ENCODE assay signal across 11 mouse cellular contexts in genomic region chr12:109899420-109899819, GRCm38 (mm10).
"Had no signal": no experiment of that assay in that cellular context is flagged by ENCODE, and none has a peak within 500 bp of the region (broad histone marks: within the 10 kb centered on the region; RNA-seq: fewer than 3 reads in every experiment).

No protein-coding gene starts in this region.

- H3K4me3 ChIP-seq: kidney, embryonic 15.5 days; liver, embryonic 15.5 days; midbrain, embryonic 15.5 days; neural tube, embryonic 12.5 days had no signal

- H3K27ac ChIP-seq: kidney, embryonic 15.5 days; liver, embryonic 15.5 days; midbrain, embryonic 15.5 days; neural tube, embryonic 12.5 days had no signal

- H3K9ac ChIP-seq: kidney, embryonic 15.5 days; liver, embryonic 15.5 days; midbrain, embryonic 15.5 days; neural tube, embryonic 12.5 days had no signal

- DNase-seq: kidney, postnatal 14 days; left cerebral cortex, postnatal 4 days; lung, adult 2 months; lung, postnatal 36 days; thymus, postnatal 4 days had no signal

- H3K4me2 ChIP-seq: kidney, embryonic 15.5 days; liver, embryonic 11.5 days; liver, embryonic 15.5 days; midbrain, embryonic 15.5 days; neural tube, embryonic 12.5 days had no signal

- H3K9me3 ChIP-seq: kidney, embryonic 15.5 days; midbrain, embryonic 15.5 days had no signal

- H3K36me3 ChIP-seq: kidney, embryonic 15.5 days; liver, embryonic 15.5 days; midbrain, embryonic 15.5 days; neural tube, embryonic 12.5 days had no signal

- ATAC-seq: lung, postnatal 0 days; midbrain, embryonic 15.5 days had no signal

- H3K4me1 ChIP-seq: liver, embryonic 15.5 days; midbrain, embryonic 15.5 days; neural tube, embryonic 12.5 days had no signal

- H3K27me3 ChIP-seq: kidney, embryonic 15.5 days; liver, embryonic 15.5 days; midbrain, embryonic 15.5 days; neural tube, embryonic 12.5 days had no signal
